Mouse (Mus musculus): ENCODE data around the gene Milr1.
"Not testable (repeated sequence)": the region's sequence is repeated elsewhere in the genome, so short reads cannot be mapped to it uniquely, and the experiment has no call there.

The Milr1 gene

GRCm38 (mm10) chr11:106776960-106777359, 25.9 kb downstream of the Milr1 start:
- DNase-seq (ENCODE audit: low spot score in 2 of 2), result no peak

GRCm38 (mm10) chr11:106777395-106777794, 26.4 kb downstream of the Milr1 start:
- no peak for DNase-seq (ENCODE audit: low spot score in 2 of 2)

GRCm38 (mm10) chr11:106778132-106778531, 27.1 kb downstream of the Milr1 start:
- DNase-seq (ENCODE audit: low spot score in 2 of 2), result no peak

GRCm38 (mm10) chr11:106778589-106779387, 27.8 kb downstream of the Milr1 start:
- no peak for DNase-seq (ENCODE audit: low spot score in 2 of 2)

- peak; percentile 83 to 90 for DNase-seq (ENCODE audit: low spot score in 2 of 2)
These were observed 28.5 kb downstream of the Milr1 start, which contains the start of gene Polg2 for GRCm38 (mm10) chr11:106779388-106780088. TSS of gene Polg2 (minus strand) at chr11:106779537.

- DNase-seq (ENCODE audit: low spot score in 2 of 2), result no peak
These were observed 29.0 kb downstream of the Milr1 start for GRCm38 (mm10) chr11:106780089-106780425.

GRCm38 (mm10) chr11:106780590-106781220, 29.7 kb downstream of the Milr1 start:
- DNase-seq (ENCODE audit: low spot score in 2 of 2), result no peak

GRCm38 (mm10) chr11:106782271-106782670, 31.2 kb downstream of the Milr1 start:
- not testable (repeated sequence) for DNase-seq (ENCODE audit: low spot score in 2 of 2)

GRCm38 (mm10) chr11:106782841-106783764, 32.1 kb downstream of the Milr1 start:
- no peak for DNase-seq (ENCODE audit: low spot score in 2 of 2)

GRCm38 (mm10) chr11:106784476-106784875, 33.5 kb downstream of the Milr1 start:
- DNase-seq (ENCODE audit: low spot score in 2 of 2), result no peak

- no peak for DNase-seq (ENCODE audit: low spot score in 2 of 2)
These were observed 34.0 kb downstream of the Milr1 start for GRCm38 (mm10) chr11:106785043-106785442.

- DNase-seq (ENCODE audit: low spot score in 2 of 2), result peak; percentile 66 to 91
These were observed 36.4 kb downstream of the Milr1 start for GRCm38 (mm10) chr11:106787131-106788025.

- peak; percentile 87 to 97 for DNase-seq (ENCODE audit: low spot score in 2 of 2)
These were observed 37.2 kb downstream of the Milr1 start for GRCm38 (mm10) chr11:106788026-106788774.

- peak; percentile 96 to 99 for DNase-seq (ENCODE audit: low spot score in 2 of 2)
These were observed 37.9 kb downstream of the Milr1 start, which contains the start of the genes Ddx5 and Cep95 for GRCm38 (mm10) chr11:106788775-106789459. TSS of gene Ddx5 (minus strand) at chr11:106789185. TSS of gene Cep95 (plus strand) at chr11:106789252.

GRCm38 (mm10) chr11:106789649-106790048, 38.6 kb downstream of the Milr1 start:
- no peak for DNase-seq (ENCODE audit: low spot score in 2 of 2)

- no peak for DNase-seq (ENCODE audit: low spot score in 2 of 2)
These were observed 42.8 kb downstream of the Milr1 start for GRCm38 (mm10) chr11:106793846-106794245.

- DNase-seq (ENCODE audit: low spot score in 2 of 2), result no peak
These were observed 44.7 kb downstream of the Milr1 start for GRCm38 (mm10) chr11:106795679-106796078.

- no peak for DNase-seq (ENCODE audit: low spot score in 2 of 2)
These were observed 51.1 kb downstream of the Milr1 start for GRCm38 (mm10) chr11:106802069-106802627.

- DNase-seq (ENCODE audit: low spot score in 2 of 2), result not testable (repeated sequence)
These were observed 56.4 kb downstream of the Milr1 start for GRCm38 (mm10) chr11:106807442-106807841.
